Mouse (Mus musculus) liver, embryonic 14.5 days (tissue): ENCODE measurements around the gene Nme1. TPM values are rescaled to one million over a fixed set of nuclear protein-coding genes. Genes with fewer than 3 reads are reported as not detected.
A peak's percentile ranks its signal among the peaks of the same experiment; 100 is the strongest.

Source experiments
- ATAC-seq: fragments of 200-750 bp; cut with Nextera tagmentation; 2 replicates; pipeline ENCODE4 v1.8.0; 2017; ENCODE audit warnings: moderate number of reproducible peaks, mild to moderate bottlenecking, moderate library complexity; ENCODE audit not compliant: insufficient read depth
- DNase-seq, 3 experiments: peaks; one replicate each; pipeline ENCODE4 v3.0.0-alpha.2; 2012 to 2013; ENCODE audit warnings: low read depth in 3 of 3, low spot score in 3 of 3
- H3K27ac ChIP-seq: fragments of 300-500 bp; sonication (generic); 2 replicates; pipeline ENCODE4 v1.5.1; 2014; ENCODE audit warnings: moderate library complexity, mild to moderate bottlenecking, control low read depth, inconsistent platforms
- H3K27me3 ChIP-seq: fragments of 300-500 bp; sonication (generic); 2 replicates; pipeline ENCODE4 v1.6.1; 2014; ENCODE audit warnings: mild to moderate bottlenecking, low read length, moderate library complexity; ENCODE audit not compliant: control insufficient read depth, insufficient read depth
- H3K36me3 ChIP-seq: fragments of 300-500 bp; sonication (generic); replicated peaks from 2 replicates; pipeline ENCODE4 v1.6.1; 2014; ENCODE audit warnings: low read depth; ENCODE audit not compliant: control insufficient read depth, insufficient read depth
- H3K4me1 ChIP-seq, 2 experiments: fragments of 200-500 bp in 1 of 2; fragments of 300-500 bp in 1 of 2; sonication (generic) in 1 of 2; replicated peaks; 2 replicates each; pipeline ENCODE4 v1.6.1; 2012 to 2014; ENCODE audit warnings: antibody characterized with exemption in 1 of 2, inconsistent platforms in 1 of 2, low read length in 1 of 2; ENCODE audit not compliant: control insufficient read depth in 2 of 2, insufficient read depth in 2 of 2
- H3K4me2 ChIP-seq: fragments of 300-500 bp; sonication (generic); 2 replicates; pipeline ENCODE4 v1.6.1; 2014; ENCODE audit warnings: low read depth, mild to moderate bottlenecking, control low read depth, moderate library complexity
- H3K4me3 ChIP-seq, 2 experiments: fragments of 200-500 bp in 1 of 2; fragments of 300-500 bp in 1 of 2; sonication (generic) in 1 of 2; 2 replicates each; pipeline ENCODE4 v1.5.1; 2012 to 2014; ENCODE audit warnings: low read depth in 2 of 2, low read length in 2 of 2, mild to moderate bottlenecking in 2 of 2, control low read depth in 1 of 2, inconsistent platforms in 1 of 2, moderate library complexity in 1 of 2; ENCODE audit not compliant: insufficient read depth in 1 of 2
- H3K9ac ChIP-seq: fragments of 300-500 bp; sonication (generic); replicated peaks from 2 replicates; pipeline ENCODE4 v1.6.1; 2014; ENCODE audit warnings: mild to moderate bottlenecking, control low read depth, moderate library complexity
- H3K9me3 ChIP-seq: fragments of 300-500 bp; sonication (generic); 2 replicates; pipeline ENCODE4 v1.6.1; 2016; ENCODE audit warnings: low read length, mixed read lengths; ENCODE audit not compliant: control insufficient read depth
- CTCF ChIP-seq: IDR thresholded peaks from 2 replicates; pipeline ENCODE4 v1.5.1; 2016; ENCODE audit warnings: antibody characterized with exemption, low read depth, control low read depth
- EP300 ChIP-seq: IDR thresholded peaks from 2 replicates; pipeline ENCODE4 v1.6.1; 2016; ENCODE audit warnings: antibody characterized with exemption, low read depth
- WGBS: fragments of 180-500 bp; shearing (Covaris S2); extraction: QIAGEN DNeasy Blood & Tissue Kit; methylation state at CpG from one replicate; pipeline ENCODE4 v1.1.7; 2014; ENCODE audit not compliant: insufficient replicate concordance; 5-methylcytosine and 5-hydroxymethylcytosine counted together
- polyA plus RNA-seq, 2 experiments: library from polyadenylated mRNA; depleted of rRNA in 1 of 2; stranded (reverse) in 1 of 2; unstranded in 1 of 2; fragments of >200 nt; fragmentation: Nextera tagmentation in 1 of 2; extraction: Ambion mirVana in 1 of 2; gene quantifications; 2 replicates each; pipeline versions ENCODE4 v1.2.1 to v1.2.3; 2012 to 2014

Nme1 gene
- polyA plus RNA-seq, 2 experiments = 113 to 201 TPM

- WGBS = 33% methylated on average over 6 of the region's 6 CpGs
- H3K4me3 ChIP-seq = peak overlapping the region in 1 of 2 experiments; percentile 76; a peak in 3 of 4 replicates
- DNase-seq = no peak
Measured at GRCm38 (mm10) chr11:93968848-93969128, 467 bp upstream of the Nme1 start.

GRCm38 (mm10) chr11:93967381-93967780, 940 bp downstream of the Nme1 start:
- Histone ChIP-seq H3K4me1 (peaks cover 2 to 8% of the 10 kb centered on the region in 2 experiments; a peak in 3 of 4 replicates), H3K27me3 (no peaks in the 10 kb centered on the region), H3K36me3 (peaks cover 27% of the 10 kb centered on the region), H3K4me3 (peak overlapping the region; percentile 76 to 86), H3K4me2 (peak overlapping the region; percentile 69), H3K27ac (peak overlapping the region; percentile 52), H3K9ac (peak overlapping the region; percentile 86), H3K9me3 (no peaks in the 10 kb centered on the region)
- ATAC-seq (no peak), DNase-seq (no peak)
- TF ChIP-seq EP300 (no peak), CTCF (no peak)
- 1% methylated on average over 11 of the region's 11 CpGs for WGBS

More at GRCm38 (mm10) chr11:93968848-93969128, 467 bp upstream of the Nme1 start:
- H3K4me1 ChIP-seq = peaks cover 2 to 8% of the 10 kb centered on the region in 2 experiments; a peak in 3 of 4 replicates
- peaks cover 18% of the 10 kb centered on the region for H3K36me3 ChIP-seq
- H3K9ac ChIP-seq = peak overlapping the region; percentile 61
- ATAC-seq = no peak
- H3K27me3 ChIP-seq = no peaks in the 10 kb centered on the region
- peak overlapping the region; percentile 69 for H3K4me2 ChIP-seq
- peak overlapping the region; percentile 62 for H3K27ac ChIP-seq
- TF ChIP-seq EP300 = no peak
- no peak for TF ChIP-seq CTCF
- no peaks in the 10 kb centered on the region for H3K9me3 ChIP-seq

GRCm38 (mm10) chr11:93965391-93965790, 2.9 kb downstream of the Nme1 start:
- no peaks in the 10 kb centered on the region for H3K9me3 ChIP-seq
- no peaks in the 10 kb centered on the region for H3K27me3 ChIP-seq
- no peak overlapping the region for H3K9ac ChIP-seq
- peaks cover 27% of the 10 kb centered on the region for H3K36me3 ChIP-seq
- H3K4me2 ChIP-seq = no peak overlapping the region
- 67% methylated on average over 6 of the region's 6 CpGs for WGBS
- ATAC-seq = no peak
- no peak overlapping the region for H3K27ac ChIP-seq
- DNase-seq = no peak
- peaks cover 2 to 8% of the 10 kb centered on the region in 2 experiments; a peak in 3 of 4 replicates for H3K4me1 ChIP-seq
- TF ChIP-seq CTCF (no peak), EP300 (no peak)
- H3K4me3 ChIP-seq = no peak overlapping the region

GRCm38 (mm10) chr11:93963013-93963412, 5.3 kb downstream of the Nme1 start:
- H3K9me3 ChIP-seq = no peaks in the 10 kb centered on the region
- DNase-seq (no peak), ATAC-seq (no peak)
- H3K27me3 ChIP-seq = no peaks in the 10 kb centered on the region
- TF ChIP-seq CTCF (no peak), EP300 (no peak)
- 78% methylated on average over 4 of the region's 4 CpGs for WGBS
- H3K27ac ChIP-seq = no peak overlapping the region
- peaks cover 0 to 5% of the 10 kb centered on the region in 2 experiments; a peak in 3 of 4 replicates for H3K4me1 ChIP-seq
- peaks cover 35% of the 10 kb centered on the region for H3K36me3 ChIP-seq
- no peak overlapping the region for H3K4me2 ChIP-seq
- no peak overlapping the region for H3K9ac ChIP-seq
- no peak overlapping the region for H3K4me3 ChIP-seq

- H3K27ac ChIP-seq = no peak overlapping the region
- no peak for ATAC-seq
- peaks cover 0 to 3% of the 10 kb centered on the region in 2 experiments; a peak in 1 of 4 replicates for H3K4me1 ChIP-seq
- no peaks in the 10 kb centered on the region for H3K9me3 ChIP-seq
- no peaks in the 10 kb centered on the region for H3K27me3 ChIP-seq
- WGBS = 85% methylated on average over 6 of the region's 6 CpGs
- H3K9ac ChIP-seq = no peak overlapping the region
- no peak for DNase-seq
- peaks cover 35% of the 10 kb centered on the region for H3K36me3 ChIP-seq
- no peak overlapping the region for H3K4me3 ChIP-seq
- TF ChIP-seq CTCF (no peak), EP300 (no peak)
- H3K4me2 ChIP-seq = no peak overlapping the region
Measured at GRCm38 (mm10) chr11:93961482-93961881, 6.8 kb downstream of the Nme1 start.
